Mouse (Mus musculus) frontal cortex, postnatal 10 days (tissue): Measurements from ENCODE around the gene Zfp950.
"Not testable (repeated sequence)": the region's sequence is repeated elsewhere in the genome, so short reads cannot be mapped to it uniquely, and the experiment has no call there.

Experiments used
- DNase-seq, 2 experiments: peaks; one replicate each; pipeline ENCODE4 v3.0.0; 2022; ENCODE audit warnings: low spot score in 2 of 2, mixed read lengths in 1 of 2

Zfp950 gene

DNA sequence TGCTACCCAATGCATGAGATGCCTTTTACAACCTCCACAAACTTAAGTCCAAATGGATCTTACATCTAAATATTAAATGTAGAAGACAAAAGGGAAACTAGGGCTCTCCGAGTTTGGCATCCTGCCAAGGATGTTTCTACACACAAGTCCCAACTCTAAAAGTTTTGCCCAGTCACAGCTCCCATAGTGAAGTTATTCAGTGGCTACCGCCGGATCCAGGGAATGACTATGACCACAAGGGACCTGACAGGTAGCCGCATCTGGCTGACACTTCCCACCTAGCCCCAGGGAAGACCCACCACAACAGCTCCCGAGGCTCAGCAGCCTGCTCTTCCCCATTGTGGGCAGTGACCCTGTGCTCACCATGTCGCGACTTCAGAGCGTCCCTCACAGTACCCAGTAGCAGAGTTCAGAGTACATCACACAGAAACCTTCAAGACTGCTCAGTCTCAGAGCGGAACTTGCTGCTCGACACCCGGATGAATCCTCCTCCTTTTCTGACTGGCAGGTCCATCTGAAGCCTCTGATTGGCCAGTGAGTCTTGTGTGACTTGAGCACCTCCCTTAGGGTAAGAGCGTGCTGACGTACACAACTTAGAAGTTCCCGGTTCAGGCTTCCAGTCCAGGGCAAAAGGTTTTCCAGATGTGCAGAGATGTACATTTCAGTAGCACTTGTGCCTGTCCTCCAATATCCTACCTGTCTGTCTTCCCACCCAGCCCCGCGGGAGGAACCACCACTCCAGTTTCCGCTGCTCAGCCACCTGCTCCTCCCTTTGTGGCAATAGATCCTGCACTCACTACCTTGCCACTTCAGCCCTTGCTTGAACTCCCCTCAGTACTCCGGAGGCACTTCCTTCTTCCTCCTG lies at the start of gene Zfp950:
Gene Zfp950, minus strand, starts transcription at position 499 of the 865 bp plus-strand sequence.
- DNase-seq, result peak; percentile 77 to 82

DNA sequence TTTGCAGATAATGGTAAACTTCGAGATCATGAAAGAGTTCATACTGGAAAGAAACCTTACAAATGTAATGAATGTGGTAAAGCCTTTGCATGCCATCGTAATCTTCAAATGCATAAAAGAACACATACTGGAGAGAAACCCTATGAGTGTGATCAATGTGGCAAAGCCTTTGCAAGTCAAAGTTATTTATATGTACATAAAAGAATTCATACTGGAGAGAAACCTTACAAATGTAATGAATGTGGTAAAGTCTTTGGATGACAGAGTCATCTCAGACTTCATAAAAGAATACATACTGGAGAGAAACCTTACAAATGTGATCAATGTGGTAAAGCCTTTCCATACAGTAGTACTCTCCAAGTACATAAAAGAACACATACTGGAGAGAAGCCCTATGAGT lies 43.0 kb upstream of the Zfp950 start, which contains the start of gene Gm6020:
Gene Gm6020, plus strand, starts transcription at position 301 of the 400 bp plus-strand sequence.
- DNase-seq, result not testable (repeated sequence)

DNA sequence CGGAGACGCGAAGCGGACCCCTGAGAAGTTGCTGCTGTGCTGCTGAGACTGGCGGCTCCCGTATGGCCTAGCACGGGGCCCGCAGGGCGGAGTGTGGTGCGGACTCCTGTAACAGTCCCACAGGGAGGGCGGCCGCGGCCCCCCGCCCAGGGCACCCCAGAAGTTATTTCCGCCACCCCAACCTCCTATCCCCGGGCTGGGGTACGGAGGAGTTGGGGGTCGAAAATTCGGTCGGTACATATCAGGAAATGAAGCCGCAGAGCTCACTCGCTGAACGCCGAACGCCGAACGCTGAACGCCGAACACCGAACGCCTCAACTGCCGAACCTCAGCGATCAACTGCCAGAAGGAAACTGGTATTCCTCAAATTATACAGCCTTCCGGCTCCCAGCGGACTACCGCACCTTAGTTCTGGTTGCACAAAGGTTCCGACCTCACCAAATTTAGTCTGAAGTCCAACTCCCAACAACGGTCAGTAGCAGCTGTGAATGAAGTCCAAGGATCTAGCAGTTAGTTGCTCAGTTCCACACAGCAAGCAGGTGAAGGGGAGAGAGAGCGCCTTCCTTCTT lies 35.2 kb upstream of the Zfp950 start, which contains the start of gene Gm7102:
Gene Gm7102, minus strand, starts transcription at position 554 of the 569 bp plus-strand sequence.
- no peak for DNase-seq

DNA sequence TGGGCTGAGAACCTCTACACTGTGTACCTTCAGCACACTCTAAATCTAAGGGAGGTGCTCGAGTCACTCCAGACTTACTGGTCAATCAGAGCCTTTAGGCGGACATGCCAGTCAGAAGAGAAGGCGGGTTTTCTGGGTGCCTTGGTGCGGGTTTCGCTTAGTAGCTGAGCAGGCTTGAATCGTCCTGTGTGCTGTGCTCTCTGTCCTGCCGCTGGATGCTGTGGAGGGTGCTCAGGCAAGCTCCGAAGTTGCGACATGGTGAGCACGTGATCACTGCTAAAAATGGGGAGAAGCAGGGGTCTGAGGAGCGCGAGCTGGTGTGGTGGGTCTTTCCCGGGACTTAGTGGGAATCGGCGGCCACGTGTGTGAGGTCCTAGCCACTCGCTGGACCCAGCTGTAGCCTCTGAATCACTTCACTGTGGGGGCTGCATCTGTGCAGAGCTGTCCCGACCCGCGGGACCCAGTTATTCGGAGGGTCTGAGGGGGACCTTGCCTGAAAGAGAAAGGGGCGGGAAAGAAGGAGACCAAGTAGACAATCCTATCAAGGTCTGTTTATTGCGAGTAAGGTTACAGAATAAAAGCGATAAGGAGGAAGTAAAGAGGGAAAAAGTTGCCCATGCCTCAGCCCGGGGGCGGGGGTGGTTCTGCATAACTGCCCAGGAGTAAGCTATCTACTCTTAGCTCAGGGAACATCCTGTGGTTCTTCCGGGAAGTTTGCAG lies 11.2 kb upstream of the Zfp950 start:
- DNase-seq, result no peak

DNA sequence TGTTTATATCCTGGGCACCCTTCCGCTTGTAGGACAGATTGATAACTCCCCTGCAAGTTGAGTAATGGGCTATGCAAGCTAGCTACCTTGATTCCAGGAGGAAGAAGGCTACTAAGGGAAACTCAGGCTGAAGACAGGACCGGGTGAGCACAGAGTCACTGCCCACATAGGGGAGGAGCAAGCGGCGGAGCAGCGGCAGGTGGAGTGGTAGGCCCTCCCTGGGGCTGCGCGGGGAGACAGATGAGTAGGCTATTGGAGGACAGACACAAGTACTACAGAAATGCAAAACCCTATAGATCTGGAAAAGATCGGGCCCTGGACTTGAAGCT lies 10.7 kb upstream of the Zfp950 start:
- no peak for DNase-seq

DNA sequence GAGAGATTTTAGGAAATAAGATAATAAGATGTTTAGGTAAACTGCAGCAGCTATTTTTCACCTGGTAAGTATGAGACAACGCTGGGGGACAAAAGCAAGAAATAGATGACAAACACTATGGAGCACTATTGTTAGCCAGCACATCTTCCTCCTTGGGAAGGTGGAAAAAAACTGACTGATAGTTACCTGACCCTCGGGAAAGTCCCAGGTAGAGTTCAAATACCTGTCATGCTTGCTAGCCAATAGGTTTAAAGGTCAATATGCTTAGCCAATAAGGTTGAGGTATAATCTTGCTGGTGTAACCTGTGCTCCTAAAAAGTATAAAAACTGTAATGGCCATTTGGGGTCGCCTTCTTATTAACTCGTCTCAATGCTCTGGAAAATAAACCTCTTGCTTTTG lies 659 bp upstream of the Zfp950 start:
- no peak for DNase-seq

DNA sequence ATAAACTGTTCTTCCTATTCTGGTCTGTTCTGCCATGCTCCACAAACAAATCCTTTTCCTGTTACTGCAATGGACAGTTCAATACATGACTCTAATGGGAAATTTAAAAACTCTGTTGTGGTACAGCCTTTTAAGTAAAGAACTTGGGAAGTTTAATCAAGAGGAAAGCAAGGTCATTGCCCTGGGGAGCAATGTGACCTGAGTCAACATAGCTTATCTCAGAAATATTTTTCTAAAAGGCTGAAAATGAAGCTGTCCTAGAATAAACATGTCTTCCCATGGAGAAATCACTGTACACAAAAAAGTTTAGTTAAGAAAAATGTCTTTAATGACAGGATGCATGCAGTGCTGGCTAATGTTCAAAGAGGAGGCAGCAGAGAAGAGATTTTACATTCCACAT lies 2.0 kb downstream of the Zfp950 start:
- DNase-seq, result no peak

DNA sequence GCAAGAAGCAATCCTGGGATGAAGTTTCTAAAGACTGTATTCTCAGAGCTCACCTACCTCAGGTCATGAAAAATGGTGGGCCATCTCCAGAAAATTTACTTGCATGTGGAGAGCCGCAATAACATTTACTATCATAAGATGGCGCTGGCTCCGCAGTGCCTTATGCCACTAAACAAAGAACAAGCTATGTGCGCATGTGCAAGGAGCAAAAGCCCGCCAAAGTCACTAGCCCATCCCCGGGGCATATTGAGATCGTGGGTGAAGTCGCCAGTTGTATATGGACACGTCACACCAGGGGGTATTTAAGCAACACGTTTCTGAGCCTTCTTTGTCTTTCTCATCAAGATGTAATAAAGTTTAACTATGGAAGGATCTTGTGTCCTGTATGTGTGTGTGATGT lies 9.5 kb downstream of the Zfp950 start:
- DNase-seq, result no peak

DNA sequence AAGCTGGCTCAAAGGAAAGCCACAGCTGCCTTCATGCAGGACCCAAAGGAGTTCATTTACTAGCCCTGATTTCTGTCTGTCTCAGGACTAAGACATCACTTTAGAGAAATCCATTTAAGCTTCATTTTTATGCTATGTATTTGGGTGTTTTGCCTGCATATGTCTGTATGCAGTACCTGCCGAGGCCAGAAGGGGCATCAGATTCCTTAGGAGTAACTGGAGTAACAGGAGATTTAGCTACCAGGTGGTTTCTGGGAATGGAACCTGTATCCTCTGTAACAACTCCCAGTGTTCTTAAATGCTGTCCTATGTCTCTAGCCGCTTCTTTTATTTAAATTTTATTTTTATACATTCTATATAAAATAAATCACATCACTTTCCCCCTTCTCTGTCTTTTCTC lies 30.5 kb downstream of the Zfp950 start:
- DNase-seq, result no peak

DNA sequence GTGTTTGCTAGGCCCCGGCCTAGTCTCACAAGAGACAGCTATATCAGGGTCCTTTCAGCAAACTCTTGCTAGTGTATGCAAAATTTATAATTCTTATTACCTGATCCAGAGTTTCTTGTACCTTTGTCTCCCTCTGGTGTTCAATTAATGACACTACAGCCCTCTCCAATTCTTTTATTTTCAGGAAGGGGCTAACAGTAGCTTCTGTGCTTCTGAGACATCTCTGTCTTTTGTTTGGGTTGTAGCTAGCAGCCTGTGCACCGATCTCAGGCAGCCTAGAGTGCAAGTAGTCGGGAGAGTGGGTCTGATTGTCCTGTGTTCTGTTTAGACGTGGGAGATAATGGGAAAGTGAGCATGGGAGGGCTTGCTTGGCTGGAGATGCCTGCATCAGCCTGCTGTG lies 42.9 kb downstream of the Zfp950 start:
- DNase-seq, result no peak

DNA sequence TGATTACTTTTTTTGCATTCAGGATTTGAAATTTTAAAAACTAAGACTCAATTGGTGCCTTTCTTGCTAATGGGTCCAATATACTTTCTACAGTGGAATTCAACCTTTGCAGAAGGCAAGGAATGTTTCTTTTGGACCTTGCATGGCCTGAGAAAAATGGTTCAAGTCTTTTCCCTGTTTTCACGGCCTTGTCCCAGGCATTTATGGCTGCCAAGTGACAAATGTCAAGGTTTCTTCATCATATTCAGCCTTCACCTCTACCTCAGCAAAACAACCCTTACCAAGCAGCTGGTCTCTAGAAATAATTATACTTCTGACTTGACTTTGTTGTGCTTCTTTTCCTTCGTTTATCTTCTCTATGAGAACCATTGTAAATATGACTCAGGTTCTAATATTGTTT lies 43.9 kb downstream of the Zfp950 start:
- DNase-seq, result no peak

DNA sequence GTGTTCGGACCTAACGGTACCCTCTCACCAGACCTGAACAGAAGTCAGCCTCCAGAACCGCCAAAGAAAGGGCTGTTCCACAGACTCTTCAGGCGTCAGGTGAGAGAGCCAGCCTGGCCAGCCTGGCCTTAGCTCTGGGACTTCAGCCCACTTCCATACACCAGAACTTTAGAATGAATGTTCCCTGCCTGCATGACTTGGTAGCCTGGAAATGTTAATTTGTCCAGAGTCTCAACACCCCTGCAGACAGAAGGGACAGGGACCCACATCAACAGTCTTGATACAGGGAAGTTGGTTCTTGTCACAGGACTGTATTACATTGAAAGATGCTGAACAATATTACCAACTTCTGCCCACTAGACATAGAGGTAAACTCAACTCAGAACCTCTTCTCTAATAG lies 50.1 kb downstream of the Zfp950 start:
- DNase-seq, result no peak

DNA sequence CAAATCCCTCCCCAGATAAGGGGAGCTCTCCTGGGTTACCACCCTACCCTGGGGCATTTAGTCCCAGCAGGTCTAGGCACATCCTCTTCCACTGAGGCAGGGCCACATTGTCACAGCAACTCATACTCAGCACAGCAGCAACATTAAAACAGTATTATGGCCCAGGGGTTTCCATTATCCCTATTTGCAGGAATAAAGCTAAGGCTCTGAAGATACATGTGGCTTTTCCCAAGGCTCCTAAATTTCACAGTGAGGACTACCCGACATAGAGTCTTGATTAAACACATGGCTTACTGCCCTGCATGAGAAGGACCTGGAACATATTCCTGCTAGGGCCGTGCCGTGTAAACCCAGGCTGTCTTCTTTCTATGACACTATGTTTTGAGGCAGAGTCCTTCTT lies 51.6 kb downstream of the Zfp950 start:
- DNase-seq, result no peak

DNA sequence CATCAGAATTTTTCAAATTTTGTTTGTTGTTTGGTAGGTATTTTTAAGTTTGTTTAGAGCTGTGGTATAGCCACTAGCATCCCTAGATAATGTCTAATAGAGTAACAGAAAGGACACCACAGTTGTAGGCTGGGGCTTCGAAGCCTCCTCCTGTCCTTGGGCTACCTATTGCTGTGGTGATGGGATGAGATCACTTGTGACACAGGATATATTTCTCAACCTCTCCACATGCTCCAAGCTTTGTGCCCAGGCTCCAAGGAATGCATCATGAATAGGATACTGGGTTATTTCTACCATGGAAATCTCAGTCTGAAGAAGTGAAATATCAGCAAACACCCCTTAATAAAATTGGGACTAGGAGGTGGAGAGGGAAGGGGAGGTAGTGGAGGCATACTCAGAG lies 52.9 kb downstream of the Zfp950 start:
- DNase-seq, result no peak

DNA sequence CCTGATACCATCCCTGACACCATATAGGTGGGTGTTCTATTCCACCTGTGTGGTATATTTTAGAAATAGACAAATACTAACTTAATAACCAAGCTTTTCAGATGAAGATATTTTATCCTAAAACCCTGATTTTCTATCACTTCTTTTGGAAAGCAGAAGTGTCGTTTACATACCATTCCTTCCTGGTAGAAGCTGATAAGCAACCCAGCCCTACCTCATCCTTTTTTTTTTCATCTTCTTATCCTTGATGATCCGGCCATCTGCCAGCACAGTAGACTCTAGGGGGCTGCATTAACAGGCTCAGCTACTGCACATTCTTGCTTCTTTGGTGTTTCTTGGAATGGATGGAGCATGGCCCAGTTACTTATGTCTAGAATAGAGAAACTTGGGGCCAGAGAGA lies 55.4 kb downstream of the Zfp950 start:
- no peak for DNase-seq

DNA sequence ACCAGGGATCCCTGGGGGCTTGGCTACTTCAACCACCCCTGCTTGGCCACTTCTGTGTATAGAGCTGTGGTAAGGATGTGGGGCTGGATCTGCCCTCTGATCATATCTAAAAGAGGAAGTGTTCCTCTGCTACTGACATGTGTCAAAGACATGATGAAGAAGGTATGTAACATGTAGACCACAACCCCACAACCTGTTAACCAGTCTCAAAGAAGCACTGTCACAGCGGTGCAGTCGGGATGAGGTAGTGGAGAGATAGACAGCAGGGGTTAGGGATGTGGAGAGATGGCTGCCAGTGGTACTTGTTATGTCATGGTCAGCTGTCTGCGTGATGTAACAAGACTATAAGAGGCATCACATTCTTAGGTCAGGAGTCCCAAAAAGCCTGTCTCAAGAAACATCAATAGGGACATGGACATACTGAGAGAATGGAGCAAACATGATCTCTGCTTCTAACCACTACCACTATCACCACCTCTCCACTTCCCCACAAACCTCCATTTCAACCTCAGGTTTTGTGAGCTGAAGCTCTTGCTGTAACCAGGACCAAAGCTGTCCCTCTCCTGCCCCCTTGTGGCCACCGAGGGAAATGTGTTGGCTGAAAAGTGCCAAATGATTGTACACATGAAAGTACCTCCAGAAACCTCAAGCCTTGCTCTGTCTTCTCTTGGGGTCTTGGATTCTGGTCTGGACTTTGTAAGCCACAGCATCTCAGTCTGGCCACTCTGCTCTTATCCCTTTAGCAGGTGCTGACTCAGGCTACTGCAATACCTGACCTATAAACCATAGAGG lies 56.3 kb downstream of the Zfp950 start:
- DNase-seq, result peak; percentile 81 to 85

DNA sequence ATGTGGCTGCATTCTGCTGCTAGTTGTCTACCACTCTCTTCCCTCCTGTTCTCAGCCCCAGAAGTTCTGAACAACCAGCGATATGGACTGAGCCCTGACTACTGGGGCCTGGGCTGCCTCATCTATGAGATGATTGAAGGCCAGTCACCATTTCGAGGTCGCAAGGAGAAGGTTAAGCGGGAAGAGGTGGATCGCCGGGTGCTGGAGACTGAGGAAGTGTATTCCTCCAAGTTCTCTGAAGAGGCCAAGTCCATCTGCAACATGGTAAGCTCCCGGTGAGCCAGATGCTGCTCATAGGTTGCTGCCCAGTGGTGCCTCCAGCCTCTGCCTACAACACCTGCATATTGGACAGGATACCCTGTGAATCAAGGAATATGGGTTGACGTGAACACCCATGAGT lies 57.6 kb downstream of the Zfp950 start:
- no peak for DNase-seq

DNA sequence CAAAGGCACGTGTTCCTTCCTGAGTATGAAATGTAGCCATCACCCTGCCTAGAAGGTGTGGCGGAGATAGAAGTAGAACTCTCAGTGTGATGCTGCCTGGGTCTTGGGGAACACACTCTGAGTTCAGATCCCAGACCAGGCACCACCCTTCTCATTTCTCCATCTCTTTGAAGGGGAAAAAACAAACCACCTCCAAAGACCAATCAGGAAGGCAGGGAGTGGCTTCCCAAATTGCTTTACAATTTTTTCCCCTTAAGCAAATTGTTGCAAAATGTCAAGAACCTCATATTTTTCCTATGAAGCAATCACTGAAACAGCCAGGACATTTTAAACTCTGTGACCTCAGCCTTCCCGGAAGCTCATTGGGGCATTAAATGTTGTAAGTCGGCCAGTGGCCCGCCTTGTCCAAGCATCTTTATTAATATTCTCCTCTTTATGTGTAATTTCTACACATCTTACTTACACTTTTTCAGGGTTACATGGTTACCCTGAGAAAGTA lies 60.3 kb downstream of the Zfp950 start:
- no peak for DNase-seq

DNA sequence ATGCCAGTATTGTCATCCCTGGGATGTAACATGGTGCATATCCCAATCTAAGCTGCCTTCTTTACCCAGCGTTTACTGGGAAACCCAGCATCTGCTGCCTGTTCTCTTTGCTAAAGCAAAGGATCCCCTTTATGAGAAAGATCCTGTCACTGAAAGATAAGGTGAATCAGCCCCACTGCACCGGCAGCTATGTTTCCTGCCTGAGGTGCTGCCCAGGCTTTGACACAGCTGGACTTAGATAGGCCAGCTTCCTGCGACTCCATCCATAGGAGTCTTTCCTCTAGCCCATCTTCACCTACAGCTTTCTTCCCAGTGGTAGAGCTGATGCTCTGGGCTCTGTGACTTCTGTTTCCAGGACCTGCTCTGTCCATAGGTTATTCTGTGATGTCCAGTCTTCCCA lies 62.0 kb downstream of the Zfp950 start:
- no peak for DNase-seq

DNA sequence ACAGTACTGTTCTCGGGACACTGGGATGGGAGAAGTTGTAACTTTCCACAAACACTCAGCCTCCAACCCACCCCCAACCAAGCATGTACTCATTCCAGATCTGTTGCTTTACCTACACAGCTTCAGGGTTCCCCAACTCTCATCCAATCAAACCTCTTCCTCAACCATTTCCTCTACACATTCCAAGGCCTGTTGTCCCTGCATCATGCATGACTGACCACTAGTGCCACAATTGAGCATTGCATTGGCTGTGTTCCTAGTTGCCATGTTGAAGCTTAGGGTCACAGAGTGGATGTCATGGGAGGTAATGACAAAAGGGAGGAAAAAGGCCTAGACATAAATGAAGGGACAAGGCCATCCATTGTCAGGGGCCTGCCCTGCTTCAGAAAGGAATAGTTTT lies 75.6 kb downstream of the Zfp950 start:
- no peak for DNase-seq

DNA sequence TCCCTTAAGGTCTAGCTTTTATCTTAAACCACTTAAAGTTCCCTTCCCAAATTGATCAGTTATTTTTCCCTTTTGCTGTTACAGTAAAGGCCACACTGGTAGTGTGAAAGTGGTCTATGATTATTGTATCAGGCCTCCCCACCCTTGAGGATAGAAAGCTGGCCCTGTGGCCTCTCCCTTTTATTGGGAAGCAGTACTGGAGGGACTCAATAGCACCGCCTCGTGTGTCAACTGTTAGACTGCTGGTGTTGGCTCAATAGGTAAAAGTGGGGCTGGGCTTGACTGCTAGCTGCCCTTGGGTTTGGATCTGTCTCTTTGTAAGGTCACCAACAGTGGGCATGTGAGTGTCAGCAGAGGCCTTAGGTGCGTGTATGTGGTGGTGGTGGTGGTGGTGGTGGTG lies 76.3 kb downstream of the Zfp950 start:
- DNase-seq, result no peak

DNA sequence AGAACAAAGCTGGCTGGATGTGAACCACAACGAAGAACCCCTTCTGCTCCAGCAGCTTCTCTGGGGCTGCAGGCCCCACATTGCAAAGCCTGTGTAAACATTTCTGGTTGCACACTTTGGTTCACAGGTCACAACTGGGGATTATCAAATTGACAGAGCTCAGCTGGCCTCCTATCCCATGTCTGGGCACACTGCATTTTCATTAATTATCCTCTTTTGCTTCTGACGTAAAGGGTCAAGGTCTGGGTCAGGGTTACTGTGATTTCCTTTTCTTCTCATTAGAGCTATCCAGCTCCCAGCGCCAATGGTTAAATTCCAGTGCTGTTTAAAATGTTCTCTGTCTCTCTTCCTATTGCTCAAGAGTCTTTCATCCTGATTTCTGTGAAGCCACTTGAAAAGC lies 83.1 kb downstream of the Zfp950 start:
- no peak for DNase-seq
